Mouse (Mus musculus) stomach, postnatal 0 days (tissue): ENCODE results near the gene Smim15.

Experiments
- CTCF ChIP-seq: IDR thresholded peaks from 2 replicates; pipeline ENCODE4 v1.5.1; 2016; ENCODE audit warnings: antibody characterized with exemption, low read depth, mild to moderate bottlenecking, moderate library complexity
- EP300 ChIP-seq: optimal IDR thresholded peaks from 2 replicates; pipeline ENCODE3; 2016; ENCODE audit warnings: antibody characterized with exemption

- TF ChIP-seq CTCF (no peak), EP300 (no peak)
These were observed 25.9 kb downstream of the Smim15 start for GRCm38 (mm10) chr13:108070171-108070570.
